Mouse (Mus musculus): Measurements from ENCODE around the gene Chrm4. TPM values are rescaled to one million over a fixed set of nuclear protein-coding genes. Genes with fewer than 3 reads are reported as not detected.

Chrm4 gene
- total RNA-seq, 2 experiments from 2014 or later, result 0.16 TPM; not detected in 1

- peak; percentile 87 for DNase-seq
Measured at GRCm38 (mm10) chr2:91944170-91944950, 17.3 kb downstream of the Chrm4 start.

- DNase-seq, result no peak
Measured at GRCm38 (mm10) chr2:91945483-91945882, 18.4 kb downstream of the Chrm4 start, which contains the start of gene Gm9821. TSS of gene Gm9821 (plus strand) at chr2:91945703.

- DNase-seq, result peak; percentile 59
Measured at GRCm38 (mm10) chr2:91946836-91947235, 19.8 kb downstream of the Chrm4 start.

GRCm38 (mm10) chr2:91947397-91948150, 20.5 kb downstream of the Chrm4 start:
- DNase-seq, result peak; percentile 51

GRCm38 (mm10) chr2:91948151-91948509, 21.1 kb downstream of the Chrm4 start:
- DNase-seq, result no peak

GRCm38 (mm10) chr2:91948792-91949241, 21.8 kb downstream of the Chrm4 start:
- DNase-seq, result peak; percentile 50

GRCm38 (mm10) chr2:91949411-91950274, 22.6 kb downstream of the Chrm4 start:
- peak; percentile 70 for DNase-seq

- peak; percentile 58 for DNase-seq
Measured at GRCm38 (mm10) chr2:91950275-91951085, 23.4 kb downstream of the Chrm4 start.

GRCm38 (mm10) chr2:91953825-91954224, 26.8 kb downstream of the Chrm4 start:
- DNase-seq, result peak; percentile 53

GRCm38 (mm10) chr2:91955121-91955591, 28.1 kb downstream of the Chrm4 start:
- no peak for DNase-seq

GRCm38 (mm10) chr2:91955875-91956274, 28.8 kb downstream of the Chrm4 start:
- DNase-seq, result no peak

GRCm38 (mm10) chr2:91957096-91957495, 30.0 kb downstream of the Chrm4 start:
- DNase-seq, result no peak

- DNase-seq, result no peak
Measured at GRCm38 (mm10) chr2:91958049-91958448, 31.0 kb downstream of the Chrm4 start.

GRCm38 (mm10) chr2:91958701-91959457, 31.8 kb downstream of the Chrm4 start:
- peak; percentile 72 for DNase-seq

GRCm38 (mm10) chr2:91959544-91960410, 32.7 kb downstream of the Chrm4 start:
- DNase-seq, result no peak

GRCm38 (mm10) chr2:91960459-91960858, 33.4 kb downstream of the Chrm4 start:
- DNase-seq, result no peak

- no peak for DNase-seq
Measured at GRCm38 (mm10) chr2:91961901-91962761, 35.1 kb downstream of the Chrm4 start.

GRCm38 (mm10) chr2:91962864-91963401, 35.9 kb downstream of the Chrm4 start:
- no peak for DNase-seq
